Mouse (Mus musculus): ENCODE data around the gene Igdcc3.

Igdcc3 gene

GRCm38 (mm10) chr9:65175939-65176871 lies 35.2 kb downstream of the Igdcc3 start:
- DNase-seq (ENCODE audit: low read depth in 1 of 2, low spot score in 2 of 2), result no peak

- no peak for DNase-seq (ENCODE audit: low read depth in 1 of 2, low spot score in 2 of 2)
Observed at GRCm38 (mm10) chr9:65177497-65177896, 36.5 kb downstream of the Igdcc3 start.

- DNase-seq (ENCODE audit: low read depth in 1 of 2, low spot score in 2 of 2), result no peak
Observed at GRCm38 (mm10) chr9:65177912-65178311, 36.9 kb downstream of the Igdcc3 start.

GRCm38 (mm10) chr9:65178336-65179213 lies 37.6 kb downstream of the Igdcc3 start:
- no peak for DNase-seq (ENCODE audit: low read depth in 1 of 2, low spot score in 2 of 2)

GRCm38 (mm10) chr9:65179817-65180624 lies 39.0 kb downstream of the Igdcc3 start:
- no peak for DNase-seq (ENCODE audit: low read depth in 1 of 2, low spot score in 2 of 2)

- peak; percentile 45 to 70 for DNase-seq (ENCODE audit: low read depth in 1 of 2, low spot score in 2 of 2)
Observed at GRCm38 (mm10) chr9:65188599-65188998, 47.6 kb downstream of the Igdcc3 start.

GRCm38 (mm10) chr9:65190306-65190705 lies 49.3 kb downstream of the Igdcc3 start:
- no peak for DNase-seq (ENCODE audit: low read depth in 1 of 2, low spot score in 2 of 2)

GRCm38 (mm10) chr9:65191389-65191754 lies 50.4 kb downstream of the Igdcc3 start:
- DNase-seq (ENCODE audit: low read depth in 1 of 2, low spot score in 2 of 2), result no peak

GRCm38 (mm10) chr9:65191755-65192469 lies 50.9 kb downstream of the Igdcc3 start:
- DNase-seq (ENCODE audit: low read depth in 1 of 2, low spot score in 2 of 2), result no peak

GRCm38 (mm10) chr9:65193214-65193613 lies 52.2 kb downstream of the Igdcc3 start:
- no peak for DNase-seq (ENCODE audit: low read depth in 1 of 2, low spot score in 2 of 2)

GRCm38 (mm10) chr9:65195053-65195452 lies 54.1 kb downstream of the Igdcc3 start, which contains the start of gene Parp16:
Parp16 (plus strand) TSS chr9:65195353.
- DNase-seq (ENCODE audit: low read depth in 1 of 2, low spot score in 2 of 2), result no peak

GRCm38 (mm10) chr9:65195621-65195981 lies 54.6 kb downstream of the Igdcc3 start:
- DNase-seq (ENCODE audit: low read depth in 1 of 2, low spot score in 2 of 2), result no peak

- DNase-seq (ENCODE audit: low read depth in 1 of 2, low spot score in 2 of 2), result no peak
Observed at GRCm38 (mm10) chr9:65195982-65196737, 55.2 kb downstream of the Igdcc3 start.

GRCm38 (mm10) chr9:65196738-65197569 lies 56.0 kb downstream of the Igdcc3 start:
- peak; percentile 72 to 90 for DNase-seq (ENCODE audit: low read depth in 1 of 2, low spot score in 2 of 2)

- no peak for DNase-seq (ENCODE audit: low read depth in 1 of 2, low spot score in 2 of 2)
Observed at GRCm38 (mm10) chr9:65197826-65198225, 56.8 kb downstream of the Igdcc3 start.

GRCm38 (mm10) chr9:65199723-65200122 lies 58.7 kb downstream of the Igdcc3 start:
- DNase-seq (ENCODE audit: low read depth in 1 of 2, low spot score in 2 of 2), result no peak

- no peak for DNase-seq (ENCODE audit: low read depth in 1 of 2, low spot score in 2 of 2)
Observed at GRCm38 (mm10) chr9:65200606-65201005, 59.6 kb downstream of the Igdcc3 start.

- no peak for DNase-seq (ENCODE audit: low read depth in 1 of 2, low spot score in 2 of 2)
Observed at GRCm38 (mm10) chr9:65201021-65201380, 60.0 kb downstream of the Igdcc3 start.
